Mouse (Mus musculus): ENCODE results near the gene Gm4353. TPM values are rescaled to one million over a fixed set of nuclear protein-coding genes. Genes with fewer than 3 reads are reported as not detected.
A peak's percentile ranks its signal among the peaks of the same experiment; 100 is the strongest.

The Gm4353 gene
- polyA plus RNA-seq, 1 experiment from 2014 or later = 1.0 TPM

DNA sequence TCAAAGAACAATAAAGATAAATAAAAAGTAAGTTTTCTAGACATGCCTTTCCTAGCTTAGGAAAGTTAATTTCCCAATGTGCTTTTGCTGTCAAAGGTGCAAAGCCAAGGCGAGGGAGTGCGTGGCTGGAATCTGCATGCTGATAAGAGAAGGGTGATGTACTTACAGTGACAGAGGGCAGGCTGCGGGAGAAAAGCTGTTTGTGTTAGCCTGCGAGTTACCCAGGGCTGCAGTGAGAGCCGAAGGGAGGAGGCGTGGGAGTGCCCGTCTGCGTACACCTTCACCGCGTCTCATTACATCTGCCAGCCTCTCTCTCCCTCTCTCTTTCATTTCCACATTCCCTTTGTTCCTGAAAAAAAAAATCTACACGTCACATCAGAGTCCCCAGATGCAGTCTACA, 45.9 kb downstream of the Gm4353 start, which contains the start of gene Sox6:
TSS of gene Sox6 (minus strand) at position 286 of the 400 bp plus-strand sequence.
- Histone ChIP-seq H3K4me3 (peak within 1 kb of the TSS; percentile 59), H3K27ac (replicated peaks) (peak within 1 kb of the TSS; percentile 55; the same call in 1 of the 2 replicates), H3K4me1 (peaks cover 54% of the 10 kb centered on the region), H3K27me3 (ENCODE audit: low read depth, poor library complexity, severe bottlenecking) (peaks cover 84% of the 10 kb centered on the region), H3K36me3 (no peaks in the 10 kb centered on the region), H3K9me3 (replicated peaks) (no peaks in the 10 kb centered on the region)
- 1% methylated on average over 11 of the region's 11 CpGs for WGBS
- DNase-seq (ENCODE audit: low spot score) = peak; percentile 55

GRCm38 (mm10) chr7:116038024-116038423, 46.4 kb downstream of the Gm4353 start:
- under 1% methylated on average over 13 of the region's 13 CpGs for WGBS
- Histone ChIP-seq H3K4me3 (peak overlapping the region; percentile 59; the same call in 1 of the 2 replicates), H3K27ac (replicated peaks) (no peak overlapping the region), H3K4me1 (peaks cover 58% of the 10 kb centered on the region), H3K36me3 (no peaks in the 10 kb centered on the region), H3K27me3 (ENCODE audit: low read depth, poor library complexity, severe bottlenecking) (peaks cover 84% of the 10 kb centered on the region), H3K9me3 (replicated peaks) (no peaks in the 10 kb centered on the region)
- DNase-seq (ENCODE audit: low spot score) = peak; percentile 46

- 9% methylated on average over 18 of the region's 18 CpGs for WGBS
- H3K27me3 ChIP-seq (ENCODE audit: low read depth, poor library complexity, severe bottlenecking) = peaks cover 77% of the 10 kb centered on the region
- 0 out of 2 replicates have a peak overlapping the region, but pooled peaks have one; percentile 7 for H3K4me3 ChIP-seq
- peak; percentile 28 for DNase-seq (ENCODE audit: low spot score)
- H3K9me3 ChIP-seq (replicated peaks) = no peaks in the 10 kb centered on the region
- H3K4me1 ChIP-seq = peaks cover 64% of the 10 kb centered on the region
- no peaks in the 10 kb centered on the region for H3K36me3 ChIP-seq
- no peak overlapping the region for H3K27ac ChIP-seq (replicated peaks)
Measured at GRCm38 (mm10) chr7:116036591-116037555, 47.6 kb downstream of the Gm4353 start.

GRCm38 (mm10) chr7:116035504-116035903, 48.9 kb downstream of the Gm4353 start:
- Histone ChIP-seq H3K4me1 (peaks cover 75% of the 10 kb centered on the region), H3K9me3 (replicated peaks) (no peaks in the 10 kb centered on the region), H3K27me3 (ENCODE audit: low read depth, poor library complexity, severe bottlenecking) (peaks cover 66% of the 10 kb centered on the region), H3K36me3 (no peaks in the 10 kb centered on the region), H3K27ac (replicated peaks) (no peak overlapping the region), H3K4me3 (no peak overlapping the region)
- no peak for DNase-seq (ENCODE audit: low spot score)
- WGBS = 29% methylated on average over 4 of the region's 4 CpGs

GRCm38 (mm10) chr7:116034282-116034758, 50.1 kb downstream of the Gm4353 start:
- DNase-seq (ENCODE audit: low spot score) = peak; percentile 91
- Histone ChIP-seq H3K27me3 (ENCODE audit: low read depth, poor library complexity, severe bottlenecking) (peaks cover 67% of the 10 kb centered on the region), H3K9me3 (replicated peaks) (no peaks in the 10 kb centered on the region), H3K27ac (replicated peaks) (peak overlapping the region; percentile 98), H3K4me3 (peak overlapping the region; percentile 78), H3K4me1 (peaks cover 75% of the 10 kb centered on the region), H3K36me3 (no peaks in the 10 kb centered on the region)
- WGBS = under 1% methylated on average over 25 of the region's 25 CpGs

GRCm38 (mm10) chr7:116033371-116034241, 50.8 kb downstream of the Gm4353 start:
- H3K4me3 ChIP-seq = peak overlapping the region; percentile 78
- H3K27ac ChIP-seq (replicated peaks) = peak overlapping the region; percentile 98
- peaks cover 69% of the 10 kb centered on the region for H3K4me1 ChIP-seq
- H3K27me3 ChIP-seq (ENCODE audit: low read depth, poor library complexity, severe bottlenecking) = peaks cover 61% of the 10 kb centered on the region
- peak; percentile 81 for DNase-seq (ENCODE audit: low spot score)
- under 1% methylated on average over 54 of the region's 54 CpGs for WGBS
- no peaks in the 10 kb centered on the region for H3K9me3 ChIP-seq (replicated peaks)
- H3K36me3 ChIP-seq = no peaks in the 10 kb centered on the region

Other genes starting within 250 kb of the Gm4353 start
- gene Sox6, start 45.8 kb downstream of the Gm4353 start, polyA plus RNA-seq (2016; fragmentation: Nextera tagmentation; extraction: Ambion mirVana) = 25.5 and 31.8 TPM in 2 replicates
- 370 and 371 TPM in 2 replicates for gene 1110004F10Rik, start 45.2 kb downstream of the Gm4353 start, polyA plus RNA-seq (2016; fragmentation: Nextera tagmentation; extraction: Ambion mirVana)
- 25.5 and 25.7 TPM in 2 replicates for gene Plekha7, start 223.7 kb upstream of the Gm4353 start, polyA plus RNA-seq (2016; fragmentation: Nextera tagmentation; extraction: Ambion mirVana)
- gene Rps13, start 249.6 kb upstream of the Gm4353 start, polyA plus RNA-seq (2016; fragmentation: Nextera tagmentation; extraction: Ambion mirVana) = 708 and 841 TPM in 2 replicates

Measured in midbrain, embryonic 10.5 days (tissue).